Mouse (Mus musculus) kidney, embryonic 16.5 days (tissue): ENCODE measurements around the gene Pigk. TPM values are rescaled to one million over a fixed set of nuclear protein-coding genes. Genes with fewer than 3 reads are reported as not detected.
A peak's percentile ranks its signal among the peaks of the same experiment; 100 is the strongest.

Experiments
- ATAC-seq: fragments of 200-750 bp; cut with Nextera tagmentation; 2 replicates; pipeline ENCODE4 v1.8.0; 2017; ENCODE audit warnings: moderate TSS enrichment; ENCODE audit not compliant: low FRiP score, low TSS enrichment
- H3K27ac ChIP-seq: fragments of 300-500 bp; sonication (generic); 2 replicates; pipeline ENCODE4 v1.5.1; 2014; ENCODE audit warnings: low read length
- H3K27me3 ChIP-seq: fragments of 300-500 bp; sonication (generic); 2 replicates; pipeline ENCODE4 v1.6.1; 2014; ENCODE audit warnings: low read length, control low read depth, mixed read lengths; ENCODE audit not compliant: insufficient read depth
- H3K36me3 ChIP-seq: fragments of 300-500 bp; sonication (generic); 2 replicates; pipeline ENCODE4 v1.6.1; 2014; ENCODE audit warnings: low read length, control low read depth, mixed read lengths; ENCODE audit not compliant: insufficient read depth
- H3K4me1 ChIP-seq: fragments of 300-500 bp; sonication (generic); 2 replicates; pipeline ENCODE4 v1.6.1; 2014; ENCODE audit warnings: low read length, control low read depth, mixed read lengths; ENCODE audit not compliant: insufficient read depth
- H3K4me2 ChIP-seq: fragments of 300-500 bp; sonication (generic); replicated peaks from 2 replicates; pipeline ENCODE4 v1.6.1; 2014; ENCODE audit warnings: low read depth, low read length
- H3K4me3 ChIP-seq: fragments of 300-500 bp; sonication (generic); 2 replicates; pipeline ENCODE4 v1.5.1; 2014; ENCODE audit warnings: mild to moderate bottlenecking, low read length
- H3K9ac ChIP-seq: fragments of 300-500 bp; sonication (generic); replicated peaks from 2 replicates; pipeline ENCODE4 v1.6.1; 2014; ENCODE audit warnings: low read length
- H3K9me3 ChIP-seq: fragments of 300-500 bp; sonication (generic); 2 replicates; pipeline ENCODE4 v1.6.1; 2016; ENCODE audit warnings: low read length, control low read depth
- WGBS: fragments of 180-500 bp; shearing (Covaris S2); extraction: QIAGEN DNeasy Blood & Tissue Kit; methylation state at CpG from one replicate; pipeline ENCODE4 v1.1.7; 2014; 5-methylcytosine and 5-hydroxymethylcytosine counted together
- polyA plus RNA-seq: library from polyadenylated mRNA; unstranded; fragments of >200 nt; fragmentation: Nextera tagmentation; extraction: Ambion mirVana; gene quantifications from 2 replicates; pipeline ENCODE4 v1.2.1, GENCODE M21; 2015

The Pigk gene
- polyA plus RNA-seq, 1 experiment from 2014 or later, result 43.9 TPM

- ATAC-seq, result no peak
These were observed 183.3 kb downstream of the Pigk start for GRCm38 (mm10) chr3:152897196-152897595.

GRCm38 (mm10) chr3:152898906-152899305 is 185.0 kb downstream of the Pigk start:
- Histone ChIP-seq H3K4me2 (no peak overlapping the region), H3K9ac (no peak overlapping the region), H3K36me3 (no peaks in the 10 kb centered on the region), H3K27me3 (no peaks in the 10 kb centered on the region), H3K4me3 (no peak overlapping the region), H3K9me3 (no peaks in the 10 kb centered on the region), H3K4me1 (no peaks in the 10 kb centered on the region), H3K27ac (no peak overlapping the region)
- WGBS, result 96% methylated on average over 9 of the region's 9 CpGs
- no peak for ATAC-seq

More at GRCm38 (mm10) chr3:152897196-152897595, 183.3 kb downstream of the Pigk start:
- H3K27me3 ChIP-seq, result no peaks in the 10 kb centered on the region
- no peaks in the 10 kb centered on the region for H3K36me3 ChIP-seq
- no peaks in the 10 kb centered on the region for H3K9me3 ChIP-seq
- H3K27ac ChIP-seq, result no peak overlapping the region
- WGBS, result 83% methylated on average over 5 of the region's 5 CpGs
- no peak overlapping the region for H3K4me3 ChIP-seq
- H3K9ac ChIP-seq, result no peak overlapping the region
- no peak overlapping the region for H3K4me2 ChIP-seq
- no peaks in the 10 kb centered on the region for H3K4me1 ChIP-seq

GRCm38 (mm10) chr3:152905026-152905425 is 191.1 kb downstream of the Pigk start:
- WGBS, result 91% methylated on average over 10 of the region's 10 CpGs
- H3K9ac ChIP-seq, result no peak overlapping the region
- no peaks in the 10 kb centered on the region for H3K36me3 ChIP-seq
- H3K4me2 ChIP-seq, result no peak overlapping the region
- ATAC-seq, result no peak
- no peaks in the 10 kb centered on the region for H3K9me3 ChIP-seq
- no peaks in the 10 kb centered on the region for H3K4me1 ChIP-seq
- H3K27ac ChIP-seq, result no peak overlapping the region
- no peak overlapping the region for H3K4me3 ChIP-seq
- H3K27me3 ChIP-seq, result no peaks in the 10 kb centered on the region

DNA sequence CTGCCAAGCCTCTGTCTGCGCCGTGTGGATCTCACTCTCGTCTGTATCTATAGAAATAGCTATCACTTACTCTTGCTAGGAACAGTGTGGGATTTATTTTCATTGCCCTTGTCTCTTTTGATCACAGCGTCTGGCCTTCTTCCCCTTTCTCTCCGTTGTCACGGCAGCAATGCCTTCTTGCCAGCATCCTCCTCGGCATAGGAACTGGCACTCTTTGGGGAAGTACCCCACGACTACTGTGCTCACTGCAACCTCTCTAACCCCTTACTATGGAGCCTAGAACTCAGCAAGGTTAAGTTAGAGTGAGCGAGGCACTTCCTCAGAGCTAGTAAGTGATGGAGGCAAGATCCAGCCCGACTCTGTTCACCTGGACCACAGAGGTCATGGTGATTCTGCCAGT is 191.9 kb downstream of the Pigk start:
- Histone ChIP-seq H3K4me1 (no peaks in the 10 kb centered on the region), H3K4me2 (no peak overlapping the region), H3K4me3 (no peak overlapping the region), H3K9me3 (no peaks in the 10 kb centered on the region), H3K27me3 (no peaks in the 10 kb centered on the region), H3K9ac (no peak overlapping the region), H3K27ac (no peak overlapping the region), H3K36me3 (no peaks in the 10 kb centered on the region)
- WGBS, result 35% methylated on average over 10 of the region's 10 CpGs
- no peak for ATAC-seq

DNA sequence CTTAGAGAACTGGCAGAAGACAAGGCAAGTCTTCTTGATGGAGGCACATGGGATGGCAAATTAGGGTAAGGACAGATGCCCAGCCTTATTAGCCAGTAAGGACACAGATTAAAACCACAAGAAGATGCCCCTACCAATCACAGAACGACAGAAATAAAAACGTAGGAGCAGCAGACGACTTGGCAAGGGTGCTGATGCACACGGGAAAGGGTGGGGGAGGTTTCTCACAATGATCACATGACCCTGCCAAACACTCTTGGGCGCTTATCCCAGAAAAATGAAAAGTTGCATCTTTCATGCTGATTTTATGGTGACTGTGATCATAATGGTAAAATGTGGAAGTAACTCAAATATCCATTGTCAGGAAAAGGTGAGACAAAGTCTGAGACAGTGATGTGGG is 193.2 kb downstream of the Pigk start:
- Histone ChIP-seq H3K4me3 (no peak overlapping the region), H3K4me2 (no peak overlapping the region), H3K27me3 (no peaks in the 10 kb centered on the region), H3K9me3 (no peaks in the 10 kb centered on the region), H3K27ac (no peak overlapping the region), H3K4me1 (no peaks in the 10 kb centered on the region), H3K36me3 (no peaks in the 10 kb centered on the region), H3K9ac (no peak overlapping the region)
- 73% methylated on average over 5 of the region's 5 CpGs for WGBS
- ATAC-seq, result no peak

DNA sequence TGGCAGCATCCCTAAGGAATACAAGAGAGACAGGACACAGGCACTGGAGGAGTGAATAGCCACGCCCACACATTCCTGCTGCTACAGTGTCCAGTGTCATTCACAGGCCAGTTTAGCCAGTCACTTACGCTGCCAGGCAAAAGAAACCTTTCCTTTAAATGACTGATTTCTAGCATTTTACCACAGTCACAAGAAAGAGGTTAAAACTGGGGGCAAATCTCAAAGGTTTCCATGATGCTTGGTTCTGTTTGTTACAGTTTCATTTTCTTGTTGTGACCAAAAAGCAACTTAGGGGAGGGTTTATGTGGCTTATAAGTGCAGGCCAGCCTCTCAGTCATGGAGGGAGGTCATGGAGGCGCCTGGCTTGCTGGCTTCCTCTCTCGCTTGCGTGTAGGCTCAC is 193.8 kb downstream of the Pigk start:
- Histone ChIP-seq H3K9ac (no peak overlapping the region), H3K27ac (no peak overlapping the region), H3K36me3 (no peaks in the 10 kb centered on the region), H3K4me3 (no peak overlapping the region), H3K4me1 (peaks cover 6% of the 10 kb centered on the region; the same call in 1 of the 2 replicates), H3K4me2 (no peak overlapping the region), H3K9me3 (no peaks in the 10 kb centered on the region), H3K27me3 (no peaks in the 10 kb centered on the region)
- 68% methylated on average over 5 of the region's 5 CpGs for WGBS
- no peak for ATAC-seq

- Histone ChIP-seq H3K27ac (no peak overlapping the region), H3K4me2 (no peak overlapping the region), H3K27me3 (no peaks in the 10 kb centered on the region), H3K4me1 (peaks cover 7% of the 10 kb centered on the region; the same call in 1 of the 2 replicates), H3K4me3 (no peak overlapping the region), H3K36me3 (no peaks in the 10 kb centered on the region), H3K9me3 (no peaks in the 10 kb centered on the region), H3K9ac (no peak overlapping the region)
- ATAC-seq, result 0 out of 2 replicates have a peak, but pooled peaks have one; percentile 44
- 55% methylated on average over 4 of the region's 4 CpGs for WGBS
These were observed 197.7 kb downstream of the Pigk start for GRCm38 (mm10) chr3:152911578-152911977.

GRCm38 (mm10) chr3:152912216-152913101 is 198.6 kb downstream of the Pigk start:
- Histone ChIP-seq H3K9ac (no peak overlapping the region), H3K36me3 (no peaks in the 10 kb centered on the region), H3K4me2 (no peak overlapping the region), H3K9me3 (no peaks in the 10 kb centered on the region), H3K4me1 (peaks cover 7% of the 10 kb centered on the region; the same call in 1 of the 2 replicates), H3K4me3 (no peak overlapping the region), H3K27ac (no peak overlapping the region), H3K27me3 (no peaks in the 10 kb centered on the region)
- ATAC-seq, result 0 out of 2 replicates have a peak, but pooled peaks have one; percentile 33
- WGBS, result 72% methylated on average over 23 of the region's 23 CpGs

DNA sequence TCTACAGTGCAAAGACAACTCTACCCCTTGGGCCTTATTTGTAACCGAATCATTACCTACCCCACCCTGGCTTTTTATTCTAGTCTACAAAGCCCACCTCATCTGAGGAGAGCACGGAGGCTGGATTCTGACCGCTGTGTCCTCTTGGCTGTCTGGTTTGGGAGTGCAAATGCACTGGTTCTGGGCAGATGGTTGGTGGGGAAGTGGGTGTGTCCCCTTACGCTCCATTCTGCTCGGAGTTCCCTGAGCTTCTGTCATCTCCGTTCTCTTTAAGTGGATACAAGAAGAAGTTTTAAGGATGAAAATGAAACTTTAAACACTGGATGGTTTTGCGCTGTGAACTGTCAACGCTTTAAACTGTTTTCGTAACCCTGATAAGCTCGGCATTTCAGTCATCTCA is 199.2 kb downstream of the Pigk start:
- no peak overlapping the region for H3K4me2 ChIP-seq
- H3K4me3 ChIP-seq, result no peak overlapping the region
- H3K9ac ChIP-seq, result no peak overlapping the region
- no peak for ATAC-seq
- 89% methylated on average over 10 of the region's 10 CpGs for WGBS
- H3K9me3 ChIP-seq, result no peaks in the 10 kb centered on the region
- no peaks in the 10 kb centered on the region for H3K36me3 ChIP-seq
- H3K4me1 ChIP-seq, result peaks cover 7% of the 10 kb centered on the region; the same call in 1 of the 2 replicates
- no peaks in the 10 kb centered on the region for H3K27me3 ChIP-seq
- no peak overlapping the region for H3K27ac ChIP-seq

DNA sequence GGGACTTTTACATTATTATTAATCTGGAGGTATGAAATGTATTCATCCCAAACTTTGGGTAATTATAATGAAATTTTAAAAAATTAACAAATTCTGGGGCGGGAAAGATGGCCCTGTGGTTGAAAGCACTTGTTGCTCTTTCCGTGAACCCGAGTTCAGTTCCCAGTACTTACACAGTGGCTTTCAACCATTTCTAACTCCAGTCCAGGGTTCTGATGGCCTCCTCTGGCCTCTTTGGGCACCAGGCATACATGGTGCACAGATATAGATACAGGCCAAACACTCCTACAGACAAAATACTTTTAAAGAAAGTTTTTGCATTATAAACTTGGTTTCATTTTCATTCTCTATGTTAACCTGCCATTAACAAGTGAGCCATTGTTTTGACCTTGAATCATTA is 199.7 kb downstream of the Pigk start:
- H3K27ac ChIP-seq, result no peak overlapping the region
- WGBS, result 97% methylated on average over 3 of the region's 3 CpGs
- H3K4me1 ChIP-seq, result peaks cover 7% of the 10 kb centered on the region; the same call in 1 of the 2 replicates
- H3K9me3 ChIP-seq, result no peaks in the 10 kb centered on the region
- H3K36me3 ChIP-seq, result no peaks in the 10 kb centered on the region
- no peaks in the 10 kb centered on the region for H3K27me3 ChIP-seq
- no peak overlapping the region for H3K4me2 ChIP-seq
- no peak overlapping the region for H3K9ac ChIP-seq
- ATAC-seq, result no peak
- no peak overlapping the region for H3K4me3 ChIP-seq
